In the genomic region with DNA sequence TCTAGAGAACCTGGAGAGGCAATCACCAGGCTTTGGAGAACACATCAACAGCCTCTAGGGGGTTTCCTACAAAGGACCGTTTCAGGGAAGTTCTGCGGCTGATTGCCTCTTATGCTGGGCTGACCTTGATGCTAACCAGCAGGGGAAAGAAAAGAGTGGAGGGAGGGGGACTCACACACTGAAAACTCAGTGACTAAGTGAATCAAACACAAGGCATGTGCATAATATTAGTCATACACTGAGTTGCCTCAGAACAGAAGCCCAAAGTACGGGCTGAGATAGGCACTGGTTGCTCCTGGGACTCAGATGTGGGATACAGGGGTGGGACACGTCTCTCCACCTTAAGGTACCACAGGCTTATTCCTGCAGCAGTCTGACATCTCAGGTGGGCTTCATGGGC, we compare ENCODE assay signal across 22 mouse cellular contexts.
"Had no signal": no experiment of that assay in that cellular context is flagged by ENCODE, and none has a peak within 500 bp of the region (broad histone marks: within the 10 kb centered on the region; RNA-seq: fewer than 3 reads in every experiment).

No protein-coding gene starts in this region.

- H3K27ac ChIP-seq: heart, embryonic 10.5 days; hindbrain, embryonic 10.5 days; hindbrain, embryonic 12.5 days; hindbrain, embryonic 14.5 days; intestine, embryonic 15.5 days; kidney, embryonic 15.5 days; kidney, postnatal 0 days; limb, embryonic 13.5 days; limb, embryonic 15.5 days; liver, embryonic 12.5 days; liver, embryonic 14.5 days had no signal

- H3K27me3 ChIP-seq: heart, embryonic 12.5 days; hindbrain, embryonic 12.5 days; intestine, embryonic 15.5 days; kidney, embryonic 15.5 days; limb, embryonic 13.5 days; limb, embryonic 15.5 days; liver, embryonic 12.5 days had no signal

- DNase-seq: gastrocnemius, postnatal 14 days; heart, postnatal 10 days; heart, postnatal 4 days; kidney, adult 18-20 months; kidney, adult 9 months; kidney, postnatal 14 days; kidney, postnatal 36 days; layer of hippocampus, adult 9-11 months; layer of hippocampus, postnatal 36 days; left cerebral cortex, postnatal 4 days had no signal

- H3K4me3 ChIP-seq: heart, embryonic 10.5 days; heart, embryonic 12.5 days; hindbrain, embryonic 10.5 days; hindbrain, embryonic 12.5 days; intestine, embryonic 15.5 days; kidney, embryonic 15.5 days; limb, embryonic 13.5 days; limb, embryonic 15.5 days; liver, embryonic 12.5 days had no signal

- H3K4me1 ChIP-seq: heart, embryonic 10.5 days; heart, embryonic 12.5 days; intestine, embryonic 15.5 days; kidney, embryonic 15.5 days; limb, embryonic 15.5 days; liver, embryonic 12.5 days had no signal

- H3K36me3 ChIP-seq: heart, embryonic 10.5 days; heart, embryonic 12.5 days; hindbrain, embryonic 10.5 days; hindbrain, embryonic 12.5 days; intestine, embryonic 15.5 days; kidney, embryonic 15.5 days; limb, embryonic 13.5 days; limb, embryonic 15.5 days; liver, embryonic 12.5 days had no signal
